Mouse (Mus musculus) heart, embryonic 15.5 days (tissue): Measurements from ENCODE around the gene Trpm3. TPM values are rescaled to one million over a fixed set of nuclear protein-coding genes. Genes with fewer than 3 reads are reported as not detected.
A peak's percentile ranks its signal among the peaks of the same experiment; 100 is the strongest.

Source experiments
- ATAC-seq: fragments of 200-750 bp; cut with Nextera tagmentation; replicated peaks from 2 replicates; pipeline ENCODE4 v1.8.0; 2017; ENCODE audit warnings: low read depth, moderate TSS enrichment; ENCODE audit not compliant: insufficient number of reproducible peaks, insufficient read depth, low FRiP score
- H3K27ac ChIP-seq: fragments of 300-500 bp; sonication (generic); 2 replicates; pipeline ENCODE4 v1.5.1; 2015; ENCODE audit warnings: mild to moderate bottlenecking, inconsistent platforms
- H3K27me3 ChIP-seq: fragments of 300-500 bp; sonication (generic); 2 replicates; pipeline ENCODE4 v1.6.1; 2015; ENCODE audit warnings: inconsistent platforms
- H3K36me3 ChIP-seq: fragments of 300-500 bp; sonication (generic); 2 replicates; pipeline ENCODE4 v1.6.1; 2015; ENCODE audit warnings: mild to moderate bottlenecking, inconsistent platforms
- H3K4me1 ChIP-seq: fragments of 300-500 bp; sonication (generic); replicated peaks from 2 replicates; pipeline ENCODE4 v1.6.1; 2015; ENCODE audit warnings: inconsistent platforms
- H3K4me2 ChIP-seq: fragments of 300-500 bp; sonication (generic); 2 replicates; pipeline ENCODE4 v1.6.1; 2015; ENCODE audit warnings: inconsistent platforms, mild to moderate bottlenecking, moderate library complexity
- H3K4me3 ChIP-seq: fragments of 300-500 bp; sonication (generic); 2 replicates; pipeline ENCODE4 v1.5.1; 2015; ENCODE audit warnings: mild to moderate bottlenecking, inconsistent platforms
- H3K9ac ChIP-seq: fragments of 300-500 bp; sonication (generic); 2 replicates; pipeline ENCODE4 v1.6.1; 2015; ENCODE audit warnings: mild to moderate bottlenecking, inconsistent platforms
- H3K9me3 ChIP-seq: fragments of 300-500 bp; sonication (generic); replicated peaks from 2 replicates; pipeline ENCODE4 v1.6.1; 2016; ENCODE audit warnings: inconsistent platforms
- WGBS: fragments of 180-500 bp; shearing (Covaris S2); methylation state at CpG from one replicate; pipeline ENCODE4 v1.1.7; 2015; ENCODE audit warnings: mixed read lengths; 5-methylcytosine and 5-hydroxymethylcytosine counted together
- polyA plus RNA-seq: library from polyadenylated mRNA; unstranded; fragments of >200 nt; fragmentation: Nextera tagmentation; extraction: Ambion mirVana; gene quantifications from 2 replicates; pipeline ENCODE4 v1.2.1, GENCODE M21; 2015

Gene Trpm3
- polyA plus RNA-seq, 1 experiment from 2014 or later: 0.55 TPM

- no peak overlapping the region for H3K4me2 ChIP-seq
- peaks cover 11% of the 10 kb centered on the region for H3K4me1 ChIP-seq
- H3K27ac ChIP-seq: no peak overlapping the region
- WGBS: 80% methylated on average over 6 of the region's 6 CpGs
- no peak for ATAC-seq
- no peak overlapping the region for H3K4me3 ChIP-seq
- H3K36me3 ChIP-seq: no peaks in the 10 kb centered on the region
- H3K9ac ChIP-seq: no peak overlapping the region
- H3K27me3 ChIP-seq: no peaks in the 10 kb centered on the region
- H3K9me3 ChIP-seq: no peaks in the 10 kb centered on the region
These were observed 792.2 kb downstream of the Trpm3 start for GRCm38 (mm10) chr19:22931006-22931405.

GRCm38 (mm10) chr19:22935067-22935466 lies 796.2 kb downstream of the Trpm3 start:
- H3K36me3 ChIP-seq: no peaks in the 10 kb centered on the region
- H3K27ac ChIP-seq: no peak overlapping the region
- peaks cover 11% of the 10 kb centered on the region for H3K4me1 ChIP-seq
- H3K9me3 ChIP-seq: no peaks in the 10 kb centered on the region
- ATAC-seq: no peak
- H3K27me3 ChIP-seq: no peaks in the 10 kb centered on the region
- H3K9ac ChIP-seq: no peak overlapping the region
- WGBS: 71% methylated on average over 3 of the region's 3 CpGs
- H3K4me2 ChIP-seq: no peak overlapping the region
- H3K4me3 ChIP-seq: no peak overlapping the region

GRCm38 (mm10) chr19:22938848-22939724 lies 800.2 kb downstream of the Trpm3 start:
- Histone ChIP-seq H3K27ac (no peak overlapping the region), H3K9ac (no peak overlapping the region), H3K36me3 (no peaks in the 10 kb centered on the region), H3K4me1 (peaks cover 9% of the 10 kb centered on the region), H3K27me3 (no peaks in the 10 kb centered on the region), H3K4me2 (no peak overlapping the region), H3K4me3 (no peak overlapping the region), H3K9me3 (no peaks in the 10 kb centered on the region)
- WGBS: 53% methylated on average over 14 of the region's 14 CpGs
- ATAC-seq: no peak

GRCm38 (mm10) chr19:22939836-22940235 lies 801.0 kb downstream of the Trpm3 start:
- Histone ChIP-seq H3K4me2 (no peak overlapping the region), H3K4me3 (no peak overlapping the region), H3K27me3 (no peaks in the 10 kb centered on the region), H3K4me1 (peaks cover 9% of the 10 kb centered on the region), H3K9ac (no peak overlapping the region), H3K9me3 (no peaks in the 10 kb centered on the region), H3K27ac (no peak overlapping the region), H3K36me3 (no peaks in the 10 kb centered on the region)
- no peak for ATAC-seq
- WGBS: 66% methylated on average over 5 of the region's 5 CpGs

- no peak overlapping the region for H3K27ac ChIP-seq
- H3K4me2 ChIP-seq: no peak overlapping the region
- peaks cover 9% of the 10 kb centered on the region for H3K4me1 ChIP-seq
- no peaks in the 10 kb centered on the region for H3K36me3 ChIP-seq
- no peak overlapping the region for H3K9ac ChIP-seq
- H3K4me3 ChIP-seq: no peak overlapping the region
- 47% methylated on average over 5 of the region's 5 CpGs for WGBS
- ATAC-seq: peak; percentile 35; the same call in 1 of the 2 replicates
- no peaks in the 10 kb centered on the region for H3K9me3 ChIP-seq
- H3K27me3 ChIP-seq: no peaks in the 10 kb centered on the region
These were observed 801.6 kb downstream of the Trpm3 start for GRCm38 (mm10) chr19:22940487-22940886.

GRCm38 (mm10) chr19:22940956-22941355 lies 802.1 kb downstream of the Trpm3 start:
- no peaks in the 10 kb centered on the region for H3K9me3 ChIP-seq
- no peak overlapping the region for H3K9ac ChIP-seq
- no peaks in the 10 kb centered on the region for H3K36me3 ChIP-seq
- no peak overlapping the region for H3K27ac ChIP-seq
- peaks cover 9% of the 10 kb centered on the region for H3K4me1 ChIP-seq
- no peaks in the 10 kb centered on the region for H3K27me3 ChIP-seq
- no peak overlapping the region for H3K4me3 ChIP-seq
- 80% methylated on average over 9 of the region's 9 CpGs for WGBS
- no peak overlapping the region for H3K4me2 ChIP-seq
- no peak for ATAC-seq

- 85% methylated on average over 3 of the region's 3 CpGs for WGBS
- Histone ChIP-seq H3K9ac (no peak overlapping the region), H3K4me2 (no peak overlapping the region), H3K27me3 (no peaks in the 10 kb centered on the region), H3K27ac (no peak overlapping the region), H3K36me3 (no peaks in the 10 kb centered on the region), H3K4me3 (no peak overlapping the region), H3K4me1 (no peaks in the 10 kb centered on the region), H3K9me3 (no peaks in the 10 kb centered on the region)
- no peak for ATAC-seq
These were observed 813.6 kb downstream of the Trpm3 start for GRCm38 (mm10) chr19:22952480-22952879.

- Histone ChIP-seq H3K36me3 (no peaks in the 10 kb centered on the region), H3K9ac (no peak overlapping the region), H3K27me3 (no peaks in the 10 kb centered on the region), H3K4me2 (no peak overlapping the region), H3K4me3 (no peak overlapping the region), H3K9me3 (no peaks in the 10 kb centered on the region), H3K4me1 (no peaks in the 10 kb centered on the region), H3K27ac (no peak overlapping the region)
- WGBS: 83% methylated on average over 4 of the region's 4 CpGs
- no peak for ATAC-seq
These were observed 814.3 kb downstream of the Trpm3 start for GRCm38 (mm10) chr19:22953191-22953590.

GRCm38 (mm10) chr19:22958414-22958813 lies 819.6 kb downstream of the Trpm3 start:
- Histone ChIP-seq H3K9me3 (no peaks in the 10 kb centered on the region), H3K4me1 (no peaks in the 10 kb centered on the region), H3K4me2 (no peak overlapping the region), H3K27ac (no peak overlapping the region), H3K4me3 (no peak overlapping the region), H3K27me3 (no peaks in the 10 kb centered on the region), H3K9ac (no peak overlapping the region), H3K36me3 (no peaks in the 10 kb centered on the region)
- ATAC-seq: no peak
- WGBS: 54% methylated on average over 4 of the region's 4 CpGs

- H3K27ac ChIP-seq: no peak overlapping the region
- H3K4me3 ChIP-seq: no peak overlapping the region
- 0 out of 2 replicates have a peak, but pooled peaks have one; percentile 22 for ATAC-seq
- no peak overlapping the region for H3K4me2 ChIP-seq
- no peaks in the 10 kb centered on the region for H3K9me3 ChIP-seq
- H3K9ac ChIP-seq: no peak overlapping the region
- no peaks in the 10 kb centered on the region for H3K36me3 ChIP-seq
- 69% methylated on average over 14 of the region's 14 CpGs for WGBS
- no peaks in the 10 kb centered on the region for H3K27me3 ChIP-seq
- no peaks in the 10 kb centered on the region for H3K4me1 ChIP-seq
These were observed 821.8 kb downstream of the Trpm3 start for GRCm38 (mm10) chr19:22960450-22961265.

- ATAC-seq: no peak
- H3K4me1 ChIP-seq: no peaks in the 10 kb centered on the region
- no peaks in the 10 kb centered on the region for H3K36me3 ChIP-seq
- H3K9ac ChIP-seq: no peak overlapping the region
- H3K4me2 ChIP-seq: no peak overlapping the region
- H3K27ac ChIP-seq: no peak overlapping the region
- H3K27me3 ChIP-seq: no peaks in the 10 kb centered on the region
- no peaks in the 10 kb centered on the region for H3K9me3 ChIP-seq
- H3K4me3 ChIP-seq: no peak overlapping the region
- WGBS: 67% methylated on average over 12 of the region's 12 CpGs
These were observed 823.3 kb downstream of the Trpm3 start for GRCm38 (mm10) chr19:22962001-22962708.
